Mouse (Mus musculus) stomach, postnatal 0 days (tissue): Measurements from ENCODE around the gene Tenm3. TPM values are rescaled to one million over a fixed set of nuclear protein-coding genes. Genes with fewer than 3 reads are reported as not detected.

ENCODE experiments used
- ATAC-seq: fragments of 200-750 bp; cut with Nextera tagmentation; 2 replicates; pipeline ENCODE4 v1.8.0; 2017; ENCODE audit not compliant: low FRiP score, low TSS enrichment
- DNase-seq: peaks from one replicate; pipeline ENCODE4 v3.0.0-alpha.2; 2016; ENCODE audit warnings: low spot score
- H3K27ac ChIP-seq: fragments of 300-500 bp; sonication (generic); replicated peaks from 2 replicates; pipeline ENCODE4 v1.5.1; 2014; ENCODE audit warnings: mild to moderate bottlenecking, control low read depth
- H3K27me3 ChIP-seq: fragments of 300-500 bp; sonication (generic); 2 replicates; pipeline ENCODE4 v1.6.1; 2014; ENCODE audit warnings: low read length; ENCODE audit not compliant: control insufficient read depth, insufficient read depth
- H3K36me3 ChIP-seq: fragments of 300-500 bp; sonication (generic); 2 replicates; pipeline ENCODE4 v1.6.1; 2014; ENCODE audit warnings: low read length, mixed read lengths; ENCODE audit not compliant: control insufficient read depth, insufficient read depth
- H3K4me1 ChIP-seq: fragments of 300-500 bp; sonication (generic); replicated peaks from 2 replicates; pipeline ENCODE4 v1.6.1; 2014; ENCODE audit warnings: antibody characterized with exemption; ENCODE audit not compliant: control insufficient read depth, insufficient read depth
- H3K4me2 ChIP-seq: fragments of 300-500 bp; sonication (generic); replicated peaks from 2 replicates; pipeline ENCODE4 v1.6.1; 2014; ENCODE audit warnings: low read depth, mild to moderate bottlenecking, control low read depth, moderate library complexity
- H3K4me3 ChIP-seq: fragments of 300-500 bp; sonication (generic); 2 replicates; pipeline ENCODE4 v1.5.1; 2014; ENCODE audit warnings: low read depth, low read length, control low read depth
- H3K9ac ChIP-seq: fragments of 300-500 bp; sonication (generic); 2 replicates; pipeline ENCODE4 v1.6.1; 2014; ENCODE audit warnings: mild to moderate bottlenecking, low read length, control low read depth, mixed read lengths
- H3K9me3 ChIP-seq: fragments of 300-500 bp; sonication (generic); 2 replicates; pipeline ENCODE4 v1.6.1; 2016; ENCODE audit warnings: low read length; ENCODE audit not compliant: control insufficient read depth
- CTCF ChIP-seq: IDR thresholded peaks from 2 replicates; pipeline ENCODE4 v1.5.1; 2016; ENCODE audit warnings: antibody characterized with exemption, low read depth, mild to moderate bottlenecking, moderate library complexity
- EP300 ChIP-seq: optimal IDR thresholded peaks from 2 replicates; pipeline ENCODE3; 2016; ENCODE audit warnings: antibody characterized with exemption
- WGBS: fragments of 180-500 bp; shearing (Covaris S2); extraction: QIAGEN DNeasy Blood & Tissue Kit; methylation state at CpG from one replicate; pipeline ENCODE4 v1.1.7; 2014; 5-methylcytosine and 5-hydroxymethylcytosine counted together
- polyA plus RNA-seq: library from polyadenylated mRNA; unstranded; fragments of >200 nt; fragmentation: Nextera tagmentation; extraction: Ambion mirVana; gene quantifications from 2 replicates; pipeline ENCODE4 v1.2.1, GENCODE M21; 2015

The Tenm3 gene
- polyA plus RNA-seq, 1 experiment from 2014 or later: 4.5 TPM

- WGBS: 37% methylated on average over 6 of the region's 6 CpGs
- TF ChIP-seq CTCF (no peak), EP300 (no peak)
- Histone ChIP-seq H3K9me3 (no peaks in the 10 kb centered on the region), H3K36me3 (no peaks in the 10 kb centered on the region), H3K27ac (no peak overlapping the region), H3K27me3 (no peaks in the 10 kb centered on the region), H3K4me2 (no peak overlapping the region), H3K4me1 (no peaks in the 10 kb centered on the region), H3K4me3 (no peak overlapping the region), H3K9ac (no peak overlapping the region)
- ATAC-seq (no peak), DNase-seq (no peak)
These were observed 23.8 kb downstream of the Tenm3 start for GRCm38 (mm10) chr8:48819962-48820361.

- 0 out of 2 replicates have a peak overlapping the region, but pooled peaks have one; percentile 13 for H3K27ac ChIP-seq
- TF ChIP-seq CTCF (no peak), EP300 (no peak)
- WGBS: 39% methylated on average over 5 of the region's 5 CpGs
These were observed 24.4 kb downstream of the Tenm3 start for GRCm38 (mm10) chr8:48819348-48819747.

DNA sequence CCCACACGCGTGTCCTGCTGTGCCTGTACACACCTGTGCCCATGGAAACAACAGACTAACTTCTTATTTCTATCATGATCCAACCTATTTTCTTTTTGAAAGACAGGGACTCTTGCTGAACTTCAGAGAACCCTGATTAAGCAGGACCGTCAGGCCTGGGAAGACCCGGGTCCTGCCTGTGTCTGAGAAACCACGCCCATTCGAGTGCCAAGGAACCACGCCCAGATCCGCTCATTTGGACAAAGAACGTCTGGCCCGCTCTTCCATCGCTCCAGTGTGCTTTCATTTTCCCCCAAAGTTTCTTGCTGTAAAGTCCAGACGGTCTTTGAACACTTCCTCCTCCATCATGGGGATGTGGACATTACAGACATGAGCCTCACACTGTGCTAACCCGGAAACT, 26.8 kb downstream of the Tenm3 start:
- Histone ChIP-seq H3K9ac (no peak overlapping the region; the same call in 1 of the 2 replicates), H3K36me3 (no peaks in the 10 kb centered on the region), H3K4me3 (0 out of 2 replicates have a peak overlapping the region, but pooled peaks have one; percentile 8), H3K9me3 (no peaks in the 10 kb centered on the region), H3K27me3 (no peaks in the 10 kb centered on the region), H3K4me1 (no peaks in the 10 kb centered on the region), H3K4me2 (peak overlapping the region; percentile 38), H3K27ac (no peak overlapping the region)
- ATAC-seq: no peak
- 48% methylated on average over 13 of the region's 13 CpGs for WGBS
- TF ChIP-seq CTCF (no peak), EP300 (no peak)
- no peak for DNase-seq

More at GRCm38 (mm10) chr8:48819348-48819747, 24.4 kb downstream of the Tenm3 start:
- H3K9me3 ChIP-seq: no peaks in the 10 kb centered on the region
- H3K4me1 ChIP-seq: no peaks in the 10 kb centered on the region
- no peak; the same call in 1 of the 2 replicates for ATAC-seq
- H3K4me2 ChIP-seq: peak overlapping the region; percentile 34
- H3K9ac ChIP-seq: no peak overlapping the region
- H3K36me3 ChIP-seq: no peaks in the 10 kb centered on the region
- no peaks in the 10 kb centered on the region for H3K27me3 ChIP-seq
- DNase-seq: no peak
- no peak overlapping the region for H3K4me3 ChIP-seq

- Histone ChIP-seq H3K4me1 (no peaks in the 10 kb centered on the region), H3K36me3 (no peaks in the 10 kb centered on the region), H3K9ac (no peak overlapping the region), H3K4me2 (no peak overlapping the region), H3K27ac (no peak overlapping the region), H3K4me3 (no peak overlapping the region), H3K9me3 (no peaks in the 10 kb centered on the region), H3K27me3 (no peaks in the 10 kb centered on the region)
- TF ChIP-seq EP300: no peak
- no peak for TF ChIP-seq CTCF
- 93% methylated on average over 1 of the region's 1 CpGs for WGBS
- DNase-seq (peak; percentile 8), ATAC-seq (no peak)
These were observed 31.5 kb downstream of the Tenm3 start for GRCm38 (mm10) chr8:48812196-48812741.

DNA sequence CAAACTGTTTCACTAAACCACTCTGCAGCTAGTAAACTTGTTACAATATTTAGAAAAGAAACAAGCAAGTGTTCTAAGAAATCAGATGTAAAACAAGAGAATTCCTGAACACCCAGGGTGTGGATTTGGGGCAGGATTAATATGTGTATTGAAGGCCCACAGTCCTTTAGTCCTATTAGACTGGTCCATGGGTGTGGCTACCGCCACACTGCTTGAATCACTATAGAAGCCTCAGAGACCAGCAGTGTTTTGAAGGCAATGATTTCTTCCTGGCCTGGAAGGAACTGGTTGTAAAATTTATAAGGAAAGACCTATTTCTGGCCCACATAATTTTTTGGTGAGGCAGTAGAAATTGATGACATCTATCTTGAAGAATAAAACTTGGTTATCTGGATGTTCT, 33.1 kb downstream of the Tenm3 start:
- Histone ChIP-seq H3K27ac (no peak overlapping the region), H3K9ac (no peak overlapping the region), H3K4me1 (no peaks in the 10 kb centered on the region), H3K27me3 (no peaks in the 10 kb centered on the region), H3K4me2 (no peak overlapping the region), H3K4me3 (no peak overlapping the region), H3K9me3 (no peaks in the 10 kb centered on the region), H3K36me3 (no peaks in the 10 kb centered on the region)
- 51% methylated on average over 1 of the region's 1 CpGs for WGBS
- DNase-seq: no peak
- ATAC-seq: peak; percentile 63; the same call in 1 of the 2 replicates
- TF ChIP-seq EP300 (no peak), CTCF (no peak)

DNA sequence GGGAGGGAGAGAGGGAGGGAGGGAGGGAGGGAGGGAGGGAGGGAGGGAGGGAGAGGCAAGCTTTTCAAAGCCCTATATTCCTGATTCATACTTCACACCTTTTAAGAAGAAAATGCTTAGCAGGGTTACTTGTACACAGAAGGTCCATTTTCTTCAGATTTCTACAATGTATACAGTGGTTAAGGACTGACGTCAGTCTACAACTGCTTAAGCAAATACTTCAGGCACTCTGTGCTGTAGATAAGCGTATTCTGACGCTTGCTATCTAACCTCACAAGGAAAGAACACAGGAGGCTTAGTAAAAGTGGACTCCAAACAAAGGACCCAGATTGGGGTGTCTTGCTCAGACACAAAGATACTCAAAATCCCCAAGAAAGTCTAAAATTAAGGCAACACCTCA, 34.6 kb downstream of the Tenm3 start:
- Histone ChIP-seq H3K27ac (no peak overlapping the region), H3K27me3 (no peaks in the 10 kb centered on the region), H3K9ac (no peak overlapping the region), H3K4me3 (no peak overlapping the region), H3K36me3 (no peaks in the 10 kb centered on the region), H3K9me3 (no peaks in the 10 kb centered on the region), H3K4me1 (no peaks in the 10 kb centered on the region), H3K4me2 (no peak overlapping the region)
- no peak for DNase-seq
- whole genome bisulfite sequencing: 58% methylated on average over 3 of the region's 3 CpGs
- TF ChIP-seq EP300: no peak
- TF ChIP-seq CTCF: no peak
- peak; percentile 96 for ATAC-seq
